Mouse (Mus musculus): ENCODE measurements around the gene B3galnt1. TPM values are rescaled to one million over a fixed set of nuclear protein-coding genes. Genes with fewer than 3 reads are reported as not detected.

The B3galnt1 gene
- total and polyA plus RNA-seq, 3 experiments, result 0.08 TPM; not detected in 2

- in situ Hi-C loops (cut with MboI; ENCODE audit: low pct_ligation_motif_present, low pct_unique_long_range_greater_than_20kb, low sequenced_read_pairs), result no loop called here
- no peak for DNase-seq (ENCODE audit: extremely low read depth)
- no peak overlapping the region for H3K27ac ChIP-seq (ENCODE audit: insufficient read depth, low read depth)
Measured at GRCm38 (mm10) chr3:69634521-69634920, 35.8 kb upstream of the B3galnt1 start.

GRCm38 (mm10) chr3:69633706-69634420 is 35.1 kb upstream of the B3galnt1 start:
- dilution Hi-C loops (cut with MboI; ENCODE audit: extremely low pct_ligation_motif_present, extremely low pct_unique_long_range_greater_than_20kb, low sequenced_read_pairs), result no loop called here

More at GRCm38 (mm10) chr3:69634521-69634920, 35.8 kb upstream of the B3galnt1 start:
- dilution Hi-C loops (cut with MboI; ENCODE audit: extremely low pct_ligation_motif_present, extremely low pct_unique_long_range_greater_than_20kb, low sequenced_read_pairs), result no loop called here
- Histone ChIP-seq H3K79me2 (replicated peaks; ENCODE audit: control insufficient read depth, extremely low read depth, insufficient read depth, poor library complexity, severe bottlenecking) (no peaks in the 10 kb centered on the region), H3K4me3 (replicated peaks in 1 of 3; ENCODE audit: low read depth in 2 of 3, low read length in 2 of 3, poor library complexity in 1 of 3) (no peak overlapping the region), H3K9me3 (replicated peaks; ENCODE audit: low read length) (no peaks in the 10 kb centered on the region), H3K9ac (ENCODE audit: insufficient read depth, low read depth) (no peak overlapping the region), H3K36me3 (replicated peaks in 1 of 2; ENCODE audit: control insufficient read depth in 1 of 2, insufficient read depth in 1 of 2, low read length in 1 of 2) (no peaks in the 10 kb centered on the region), H3K4me1 (ENCODE audit: control insufficient read depth in 1 of 2, insufficient read depth in 2 of 2) (peaks cover 0 to 2% of the 10 kb centered on the region in 2 experiments; a peak in 1 of 4 replicates), H3K4me2 (ENCODE audit: insufficient read depth, low read depth, poor library complexity, severe bottlenecking) (no peak overlapping the region), H3K27me3 (replicated peaks) (no peaks in the 10 kb centered on the region)
- TF ChIP-seq USF1 (IDR thresholded peaks at IDR 0.05; ENCODE audit: low read depth, low read length) (no peak), CTCF (conservative IDR thresholded peaks at IDR 0.05 in 1 of 2, IDR thresholded peaks at IDR 0.05 in 1 of 2; ENCODE audit: low read depth in 2 of 2, low read length in 2 of 2) (no peak), JUND (conservative IDR thresholded peaks at IDR 0.05; ENCODE audit: low read depth, low read length) (no peak), CHD1 (IDR thresholded peaks at IDR 0.05; ENCODE audit: low read depth, low read length) (no peak), CHD2 (IDR thresholded peaks at IDR 0.05; ENCODE audit: low read length) (no peak), ELF1 (IDR thresholded peaks at IDR 0.05; ENCODE audit: low read depth, low read length) (no peak)

GRCm38 (mm10) chr3:69626963-69627590 is 28.3 kb upstream of the B3galnt1 start:
- Histone ChIP-seq H3K9me3 (replicated peaks; ENCODE audit: low read length) (no peaks in the 10 kb centered on the region), H3K4me3 (replicated peaks in 1 of 3; ENCODE audit: low read depth in 2 of 3, low read length in 2 of 3, poor library complexity in 1 of 3) (no peak overlapping the region), H3K4me2 (ENCODE audit: insufficient read depth, low read depth, poor library complexity, severe bottlenecking) (no peak overlapping the region), H3K4me1 (ENCODE audit: control insufficient read depth in 1 of 2, insufficient read depth in 2 of 2) (peaks cover 0 to 2% of the 10 kb centered on the region in 2 experiments; a peak in 1 of 4 replicates), H3K79me2 (replicated peaks; ENCODE audit: control insufficient read depth, extremely low read depth, insufficient read depth, poor library complexity, severe bottlenecking) (no peaks in the 10 kb centered on the region), H3K36me3 (replicated peaks in 1 of 2; ENCODE audit: control insufficient read depth in 1 of 2, insufficient read depth in 1 of 2, low read length in 1 of 2) (no peaks in the 10 kb centered on the region), H3K27me3 (replicated peaks) (no peaks in the 10 kb centered on the region), H3K27ac (ENCODE audit: insufficient read depth, low read depth) (no peak overlapping the region), H3K9ac (ENCODE audit: insufficient read depth, low read depth) (no peak overlapping the region)
- dilution Hi-C loops (cut with MboI; ENCODE audit: extremely low pct_ligation_motif_present, extremely low pct_unique_long_range_greater_than_20kb, low sequenced_read_pairs) (no loop called here), in situ Hi-C loops (cut with MboI; ENCODE audit: low pct_ligation_motif_present, low pct_unique_long_range_greater_than_20kb, low sequenced_read_pairs) (no loop called here)
- no peak for DNase-seq (ENCODE audit: extremely low read depth)
- TF ChIP-seq ELF1 (IDR thresholded peaks at IDR 0.05; ENCODE audit: low read depth, low read length) (no peak), NELFE (IDR thresholded peaks at IDR 0.05; ENCODE audit: low read depth, low read length) (no peak), NRF1 (IDR thresholded peaks at IDR 0.05; ENCODE audit: low read depth, low read length) (no peak), BHLHE40 (IDR thresholded peaks at IDR 0.05; ENCODE audit: low read depth, low read length) (no peak), TBP (conservative IDR thresholded peaks at IDR 0.05; ENCODE audit: low read depth, low read length) (no peak), USF1 (IDR thresholded peaks at IDR 0.05; ENCODE audit: low read depth, low read length) (no peak), CHD2 (IDR thresholded peaks at IDR 0.05; ENCODE audit: low read length) (no peak), CHD1 (IDR thresholded peaks at IDR 0.05; ENCODE audit: low read depth, low read length) (no peak), RCOR1 (conservative IDR thresholded peaks at IDR 0.05; ENCODE audit: low read depth, low read length) (no peak), IRF4 (IDR thresholded peaks at IDR 0.05; ENCODE audit: low read depth, low read length) (no peak), ZNF384 (IDR thresholded peaks at IDR 0.05; ENCODE audit: low read depth, low read length) (no peak), UBTF (IDR thresholded peaks at IDR 0.05; ENCODE audit: low read depth, low read length) (no peak), SIN3A (IDR thresholded peaks at IDR 0.05; ENCODE audit: low read length) (no peak), PAX5 (IDR thresholded peaks at IDR 0.05; ENCODE audit: low read length) (no peak), SMC3 (IDR thresholded peaks at IDR 0.05; ENCODE audit: low read depth, low read length) (no peak), USF2 (conservative IDR thresholded peaks at IDR 0.05; ENCODE audit: low read depth, low read length) (no peak), ZKSCAN1 (IDR thresholded peaks at IDR 0.05; ENCODE audit: borderline replicate concordance, low read depth, low read length) (no peak), ZMIZ1 (IDR thresholded peaks at IDR 0.05; ENCODE audit: low read depth, low read length) (no peak)

More at GRCm38 (mm10) chr3:69633706-69634420, 35.1 kb upstream of the B3galnt1 start:
- Histone ChIP-seq H3K9ac (ENCODE audit: insufficient read depth, low read depth) (no peak overlapping the region), H3K4me3 (replicated peaks in 1 of 3; ENCODE audit: low read depth in 2 of 3, low read length in 2 of 3, poor library complexity in 1 of 3) (no peak overlapping the region), H3K27me3 (replicated peaks) (no peaks in the 10 kb centered on the region), H3K4me1 (ENCODE audit: control insufficient read depth in 1 of 2, insufficient read depth in 2 of 2) (peaks cover 0 to 2% of the 10 kb centered on the region in 2 experiments; a peak in 1 of 4 replicates), H3K79me2 (replicated peaks; ENCODE audit: control insufficient read depth, extremely low read depth, insufficient read depth, poor library complexity, severe bottlenecking) (no peaks in the 10 kb centered on the region), H3K4me2 (ENCODE audit: insufficient read depth, low read depth, poor library complexity, severe bottlenecking) (no peak overlapping the region), H3K9me3 (replicated peaks; ENCODE audit: low read length) (no peaks in the 10 kb centered on the region), H3K36me3 (replicated peaks in 1 of 2; ENCODE audit: control insufficient read depth in 1 of 2, insufficient read depth in 1 of 2, low read length in 1 of 2) (no peaks in the 10 kb centered on the region), H3K27ac (ENCODE audit: insufficient read depth, low read depth) (no peak overlapping the region)
- in situ Hi-C loops (cut with MboI; ENCODE audit: low pct_ligation_motif_present, low pct_unique_long_range_greater_than_20kb, low sequenced_read_pairs), result no loop called here
- TF ChIP-seq BHLHE40 (IDR thresholded peaks at IDR 0.05; ENCODE audit: low read depth, low read length) (no peak), UBTF (IDR thresholded peaks at IDR 0.05; ENCODE audit: low read depth, low read length) (no peak), ZKSCAN1 (IDR thresholded peaks at IDR 0.05; ENCODE audit: borderline replicate concordance, low read depth, low read length) (no peak), CHD2 (IDR thresholded peaks at IDR 0.05; ENCODE audit: low read length) (no peak), SIN3A (IDR thresholded peaks at IDR 0.05; ENCODE audit: low read length) (no peak), MEF2A (IDR thresholded peaks at IDR 0.05; ENCODE audit: borderline replicate concordance, low read depth, low read length) (no peak), USF1 (IDR thresholded peaks at IDR 0.05; ENCODE audit: low read depth, low read length) (no peak), NRF1 (IDR thresholded peaks at IDR 0.05; ENCODE audit: low read depth, low read length) (no peak), MYC (IDR thresholded peaks at IDR 0.05; ENCODE audit: low read depth, low read length) (no peak), HCFC1 (IDR thresholded peaks at IDR 0.05; ENCODE audit: low read depth, low read length) (no peak), ELF1 (IDR thresholded peaks at IDR 0.05; ENCODE audit: low read depth, low read length) (no peak)
- DNase-seq (ENCODE audit: extremely low read depth), result no peak
